Comparison of ENCODE assay signal across 28 mouse cellular contexts in genomic region chr10:79590702-79591101, GRCm38 (mm10). TPM values are rescaled to one million over a fixed set of nuclear protein-coding genes. Genes with fewer than 3 reads are reported as not detected.
DNase-seq lines count a peak whose midpoint lies in the region; ATAC-seq and TF ChIP-seq lines count a peak whose summit lies in the region.
"Had no signal": no experiment of that assay in that cellular context is flagged by ENCODE, and none has a peak within 500 bp of the region (broad histone marks: within the 10 kb centered on the region; RNA-seq: fewer than 3 reads in every experiment).

No protein-coding gene starts in this region.

- H3K9me3 ChIP-seq in embryonic facial prominence, embryonic 10.5 days = no peaks in the 10 kb centered on the region
- H3K9me3 ChIP-seq: embryonic facial prominence, embryonic 13.5 days; embryonic facial prominence, embryonic 15.5 days; forebrain, embryonic 10.5 days; forebrain, embryonic 12.5 days; G1E had no signal

- H3K27me3 ChIP-seq in embryonic facial prominence, embryonic 10.5 days (replicated peaks; ENCODE audit: low read depth, poor library complexity, severe bottlenecking) = peaks cover 17% of the 10 kb centered on the region

- H3K27ac ChIP-seq in bone marrow macrophage, adult 2 months (ENCODE audit: insufficient read depth, low read depth, low read length) = peak overlapping the region; percentile 42; the same call in 1 of the 2 replicates
- no peak overlapping the region for H3K27ac ChIP-seq in embryonic facial prominence, embryonic 10.5 days (replicated peaks)
- H3K27ac ChIP-seq: embryonic facial prominence, embryonic 13.5 days; embryonic facial prominence, embryonic 15.5 days; forebrain, embryonic 10.5 days; forebrain, embryonic 12.5 days had no signal

- no peak for DNase-seq in embryonic facial prominence, embryonic 10.5 days (ENCODE audit: low spot score)
- DNase-seq in T-cell, adult 2 months (ENCODE audit: low spot score) = no peak
- no peak for DNase-seq in embryo, embryonic 10.5 days (ENCODE audit: low spot score)
- DNase-seq: adrenal gland, adult 2 months; adrenal gland, postnatal 14 days; adrenal gland, postnatal 36 days; B cell, adult 2 months; cerebellum, adult 11 months; cerebellum, adult 2 months; cerebellum, adult 9-10 months; cerebellum, postnatal 10 days; cerebellum, postnatal 25 days had no signal

- no peak for TF ChIP-seq POLR2A in bone marrow macrophage, adult 2 months (IDR thresholded peaks at IDR 0.05; ENCODE audit: borderline replicate concordance, low read depth, low read length)

- H3K4me3 ChIP-seq in bone marrow macrophage, adult 2 months (ENCODE audit: insufficient read depth, low read length) = no peak overlapping the region
- no peak overlapping the region for H3K4me3 ChIP-seq in embryonic facial prominence, embryonic 10.5 days
- H3K4me3 ChIP-seq: embryonic facial prominence, embryonic 13.5 days; embryonic facial prominence, embryonic 15.5 days; erythroblast, embryonic 14.5 days; forebrain, embryonic 10.5 days; forebrain, embryonic 12.5 days had no signal

- no peak for TF ChIP-seq CTCF in bone marrow macrophage, adult 2 months (IDR thresholded peaks at IDR 0.05; ENCODE audit: low read depth, low read length)

- WGBS in embryonic facial prominence, embryonic 10.5 days = 93% methylated on average over 1 of the region's 1 CpGs

- peak; percentile 82 for ATAC-seq in granulocyte monocyte progenitor cell, adult 5-6 weeks (replicated peaks; ENCODE audit: poor library complexity, severe bottlenecking)
- peak; percentile 88 for ATAC-seq in megakaryocyte progenitor cell, adult 5-6 weeks (replicated peaks; ENCODE audit: poor library complexity)
- ATAC-seq: CD4-positive, CD25-positive, alpha-beta regulatory T cell, adult 4 months; forebrain, embryonic 14.5 days; forebrain, embryonic 16.5 days; Patski had no signal

- H3K4me1 ChIP-seq in bone marrow macrophage, adult 2 months (ENCODE audit: control insufficient read depth, insufficient read depth, low read length) = peaks cover 33% of the 10 kb centered on the region
- H3K4me1 ChIP-seq in embryonic facial prominence, embryonic 10.5 days = 0 out of 2 replicates have a peak, but pooled peaks cover 3% of the 10 kb centered on the region
- H3K4me1 ChIP-seq: embryonic facial prominence, embryonic 13.5 days; embryonic facial prominence, embryonic 15.5 days; forebrain, embryonic 10.5 days; forebrain, embryonic 12.5 days had no signal

- no peaks in the 10 kb centered on the region for H3K36me3 ChIP-seq in embryonic facial prominence, embryonic 10.5 days (replicated peaks)
- H3K36me3 ChIP-seq: embryonic facial prominence, embryonic 13.5 days; embryonic facial prominence, embryonic 15.5 days; forebrain, embryonic 10.5 days; forebrain, embryonic 12.5 days; G1E had no signal

RNA-seq across cellular contexts. Expression of gene Theg, which starts 3.6 kb away (rescaled TPM):
- not detected in 2 replicates for polyA plus RNA-seq in bone marrow macrophage, adult 2 months (2012; ENCODE audit: insufficient read depth, insufficient read length, missing spikeins)
- not detected in 2 replicates for total RNA-seq in granulocyte monocyte progenitor cell, adult 5-6 weeks (2014; fragmentation: Nextera tagmentation)
- not detected in 2 replicates for total RNA-seq in granulocyte monocyte progenitor cell, adult 5-6 weeks (2017)
- not detected in 2 replicates for total RNA-seq in megakaryocyte progenitor cell, adult 5-6 weeks (2015)
- not detected in 2 replicates for total RNA-seq in megakaryocyte progenitor cell, adult 5-6 weeks (2017)
- not detected in 2 replicates for polyA plus RNA-seq in embryonic facial prominence, embryonic 10.5 days (2016; fragmentation: Nextera tagmentation; extraction: Ambion mirVana)
- total RNA-seq: adrenal gland, adult 2 months; adrenal gland, postnatal 14 days; adrenal gland, postnatal 36 days; CH12.LX; G1E had no signal
- polyA plus RNA-seq: adrenal gland, adult 2 months; brain, embryonic 14.5 days; CD4-positive, CD25-positive, alpha-beta regulatory T cell, adult 4 months; cerebellum, adult 2 months; embryonic facial prominence, embryonic 11.5 days; embryonic facial prominence, embryonic 13.5 days; embryonic facial prominence, embryonic 15.5 days; erythroblast, embryonic 14.5 days; forebrain, embryonic 10.5 days; forebrain, embryonic 12.5 days; forebrain, embryonic 14.5 days; forebrain, embryonic 16.5 days; G1E; Patski had no signal

RNA-seq across cellular contexts. Expression of gene C2cd4c, which starts 23.1 kb away (rescaled TPM):
- polyA plus RNA-seq in bone marrow macrophage, adult 2 months (2012; ENCODE audit: insufficient read depth, insufficient read length, missing spikeins) = 0.29 TPM in 1 of 2 replicates, not detected in the other
- not detected in 2 replicates for total RNA-seq in granulocyte monocyte progenitor cell, adult 5-6 weeks (2014; fragmentation: Nextera tagmentation)
- not detected in 2 replicates for total RNA-seq in granulocyte monocyte progenitor cell, adult 5-6 weeks (2017)
- not detected in 2 replicates for total RNA-seq in megakaryocyte progenitor cell, adult 5-6 weeks (2015)
- not detected in 2 replicates for total RNA-seq in megakaryocyte progenitor cell, adult 5-6 weeks (2017)
- 0.03 TPM in 1 of 2 replicates, not detected in the other for polyA plus RNA-seq in embryonic facial prominence, embryonic 10.5 days (2016; fragmentation: Nextera tagmentation; extraction: Ambion mirVana)
- total RNA-seq: G1E had no signal
- polyA plus RNA-seq: CD4-positive, CD25-positive, alpha-beta regulatory T cell, adult 4 months; embryonic facial prominence, embryonic 13.5 days; embryonic facial prominence, embryonic 15.5 days; erythroblast, embryonic 14.5 days; forebrain, embryonic 10.5 days; forebrain, embryonic 12.5 days; G1E; Patski had no signal

RNA-seq across cellular contexts. Expression of gene Mier2, which starts 35.7 kb away (rescaled TPM):
- 32.1 and 35.1 TPM in 2 replicates for polyA plus RNA-seq in bone marrow macrophage, adult 2 months (2012; ENCODE audit: insufficient read depth, insufficient read length, missing spikeins)
- total RNA-seq in granulocyte monocyte progenitor cell, adult 5-6 weeks (2014; fragmentation: Nextera tagmentation) = 24.4 and 24.8 TPM in 2 replicates
- 10.8 and 16.8 TPM in 2 replicates for total RNA-seq in granulocyte monocyte progenitor cell, adult 5-6 weeks (2017)
- 7.4 and 9.1 TPM in 2 replicates for total RNA-seq in megakaryocyte progenitor cell, adult 5-6 weeks (2015)
- total RNA-seq in megakaryocyte progenitor cell, adult 5-6 weeks (2017) = 9.6 and 13.4 TPM in 2 replicates
- 76.4 and 77.3 TPM in 2 replicates for polyA plus RNA-seq in embryonic facial prominence, embryonic 10.5 days (2016; fragmentation: Nextera tagmentation; extraction: Ambion mirVana)
- total RNA-seq: G1E had no signal

RNA-seq across cellular contexts. Expression of gene Shc2, which starts 47.0 kb away (rescaled TPM):
- polyA plus RNA-seq in bone marrow macrophage, adult 2 months (2012; ENCODE audit: insufficient read depth, insufficient read length, missing spikeins) = 0.40 and 0.71 TPM in 2 replicates
- total RNA-seq in granulocyte monocyte progenitor cell, adult 5-6 weeks (2014; fragmentation: Nextera tagmentation) = not detected in 2 replicates
- not detected in 2 replicates for total RNA-seq in granulocyte monocyte progenitor cell, adult 5-6 weeks (2017)
- total RNA-seq in megakaryocyte progenitor cell, adult 5-6 weeks (2015) = not detected in 2 replicates
- not detected in 2 replicates for total RNA-seq in megakaryocyte progenitor cell, adult 5-6 weeks (2017)
- 20.0 and 21.5 TPM in 2 replicates for polyA plus RNA-seq in embryonic facial prominence, embryonic 10.5 days (2016; fragmentation: Nextera tagmentation; extraction: Ambion mirVana)
- total RNA-seq: CH12.LX had no signal
- polyA plus RNA-seq: CD4-positive, CD25-positive, alpha-beta regulatory T cell, adult 4 months; erythroblast, embryonic 14.5 days; G1E had no signal

RNA-seq across cellular contexts. Expression of gene Odf3l2, which starts 54.8 kb away (rescaled TPM):
- polyA plus RNA-seq in bone marrow macrophage, adult 2 months (2012; ENCODE audit: insufficient read depth, insufficient read length, missing spikeins) = not detected in 2 replicates
- total RNA-seq in granulocyte monocyte progenitor cell, adult 5-6 weeks (2014; fragmentation: Nextera tagmentation) = not detected in 2 replicates
- not detected in 2 replicates for total RNA-seq in granulocyte monocyte progenitor cell, adult 5-6 weeks (2017)
- total RNA-seq in megakaryocyte progenitor cell, adult 5-6 weeks (2015) = not detected in 2 replicates
- total RNA-seq in megakaryocyte progenitor cell, adult 5-6 weeks (2017) = not detected in 2 replicates
- polyA plus RNA-seq in embryonic facial prominence, embryonic 10.5 days (2016; fragmentation: Nextera tagmentation; extraction: Ambion mirVana) = not detected in 2 replicates
- total RNA-seq: adrenal gland, adult 2 months; adrenal gland, postnatal 14 days; adrenal gland, postnatal 36 days; CH12.LX had no signal
- polyA plus RNA-seq: adrenal gland, adult 2 months; CD4-positive, CD25-positive, alpha-beta regulatory T cell, adult 4 months; cerebellum, adult 2 months; embryonic facial prominence, embryonic 11.5 days; embryonic facial prominence, embryonic 13.5 days; embryonic facial prominence, embryonic 15.5 days; erythroblast, embryonic 14.5 days; forebrain, embryonic 10.5 days; forebrain, embryonic 12.5 days; G1E; Patski had no signal
